Mouse (Mus musculus): Measurements from ENCODE around the gene Rab1b. TPM values are rescaled to one million over a fixed set of nuclear protein-coding genes. Genes with fewer than 3 reads are reported as not detected.
A peak's percentile ranks its signal among the peaks of the same experiment; 100 is the strongest.

The Rab1b gene
- total RNA-seq, 2 experiments from 2014 or later = 173 TPM

- DNase-seq (ENCODE audit: extremely low spot score in 1 of 2, low spot score in 1 of 2) = peak in 1 of 2 experiments; percentile 61
These were observed 33.8 kb downstream of the Rab1b start for GRCm38 (mm10) chr19:5073028-5073427.

- no peak for DNase-seq (ENCODE audit: extremely low spot score in 1 of 2, low spot score in 1 of 2)
These were observed 34.4 kb downstream of the Rab1b start for GRCm38 (mm10) chr19:5072389-5073019.

- DNase-seq (ENCODE audit: extremely low spot score in 1 of 2, low spot score in 1 of 2) = no peak
These were observed 35.1 kb downstream of the Rab1b start for GRCm38 (mm10) chr19:5071545-5072369.

DNA sequence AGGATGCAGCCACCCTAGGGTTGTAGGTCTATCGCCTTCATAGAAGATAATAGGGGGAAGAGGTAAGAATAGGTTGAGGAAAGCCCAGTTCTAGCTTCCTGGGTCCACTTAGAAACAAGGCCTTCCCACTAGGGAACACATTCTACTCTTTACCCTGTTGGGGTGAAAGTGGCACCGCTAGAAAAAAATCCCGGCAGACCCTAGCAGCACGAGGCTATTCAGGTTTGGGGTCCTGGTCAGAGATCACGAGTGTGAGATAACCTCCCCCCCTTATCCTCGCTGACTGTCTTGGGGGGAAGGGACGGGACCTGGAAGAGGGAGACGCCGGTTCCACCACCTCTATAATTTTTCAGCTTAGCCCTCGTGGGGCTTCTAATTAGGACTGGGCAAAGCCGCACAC lies 35.8 kb downstream of the Rab1b start:
- no peak for DNase-seq (ENCODE audit: extremely low spot score in 1 of 2, low spot score in 1 of 2)

DNA sequence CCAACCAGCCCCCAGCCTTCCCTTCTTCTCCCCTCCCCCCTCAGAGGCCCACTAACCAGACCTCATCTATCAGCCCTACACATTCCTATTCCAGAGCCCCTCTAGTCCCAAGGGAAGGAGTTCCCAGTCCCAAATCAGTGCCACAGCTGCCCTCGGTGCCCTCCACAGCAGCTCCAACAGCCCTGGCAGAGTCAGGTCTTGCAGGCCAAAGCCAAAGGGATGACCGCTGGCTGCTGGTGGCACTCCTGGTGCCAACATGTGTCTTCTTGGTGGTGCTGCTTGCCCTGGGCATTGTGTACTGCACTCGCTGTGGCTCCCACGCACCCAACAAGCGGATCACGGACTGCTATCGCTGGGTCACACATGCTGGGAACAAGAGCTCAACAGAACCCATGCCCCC lies 36.9 kb downstream of the Rab1b start:
- DNase-seq (ENCODE audit: extremely low spot score in 1 of 2, low spot score in 1 of 2) = no peak

GRCm38 (mm10) chr19:5069486-5069885 lies 37.4 kb downstream of the Rab1b start:
- DNase-seq (ENCODE audit: extremely low spot score in 1 of 2, low spot score in 1 of 2) = no peak

DNA sequence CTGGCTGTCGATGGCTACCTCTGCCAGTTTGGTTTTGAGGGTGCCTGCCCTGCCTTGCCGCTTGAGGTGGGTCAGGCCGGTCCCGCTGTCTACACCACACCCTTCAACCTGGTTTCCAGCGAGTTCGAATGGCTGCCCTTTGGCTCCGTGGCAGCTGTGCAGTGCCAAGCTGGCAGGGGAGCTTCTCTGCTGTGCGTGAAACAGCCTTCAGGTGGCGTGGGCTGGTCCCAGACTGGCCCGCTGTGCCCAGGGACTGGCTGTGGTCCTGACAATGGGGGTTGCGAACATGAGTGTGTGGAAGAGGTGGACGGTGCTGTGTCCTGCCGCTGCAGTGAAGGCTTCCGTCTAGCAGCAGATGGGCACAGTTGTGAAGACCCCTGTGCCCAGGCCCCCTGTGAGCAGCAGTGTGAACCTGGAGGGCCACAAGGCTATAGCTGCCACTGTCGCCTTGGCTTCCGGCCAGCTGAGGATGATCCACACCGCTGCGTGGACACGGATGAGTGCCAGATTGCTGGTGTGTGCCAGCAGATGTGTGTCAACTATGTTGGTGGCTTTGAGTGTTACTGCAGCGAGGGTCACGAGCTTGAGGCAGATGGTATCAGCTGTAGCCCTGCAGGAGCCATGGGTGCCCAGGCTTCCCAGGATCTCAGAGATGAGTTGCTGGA lies 38.2 kb downstream of the Rab1b start:
- no peak for DNase-seq (ENCODE audit: extremely low spot score in 1 of 2, low spot score in 1 of 2)

DNA sequence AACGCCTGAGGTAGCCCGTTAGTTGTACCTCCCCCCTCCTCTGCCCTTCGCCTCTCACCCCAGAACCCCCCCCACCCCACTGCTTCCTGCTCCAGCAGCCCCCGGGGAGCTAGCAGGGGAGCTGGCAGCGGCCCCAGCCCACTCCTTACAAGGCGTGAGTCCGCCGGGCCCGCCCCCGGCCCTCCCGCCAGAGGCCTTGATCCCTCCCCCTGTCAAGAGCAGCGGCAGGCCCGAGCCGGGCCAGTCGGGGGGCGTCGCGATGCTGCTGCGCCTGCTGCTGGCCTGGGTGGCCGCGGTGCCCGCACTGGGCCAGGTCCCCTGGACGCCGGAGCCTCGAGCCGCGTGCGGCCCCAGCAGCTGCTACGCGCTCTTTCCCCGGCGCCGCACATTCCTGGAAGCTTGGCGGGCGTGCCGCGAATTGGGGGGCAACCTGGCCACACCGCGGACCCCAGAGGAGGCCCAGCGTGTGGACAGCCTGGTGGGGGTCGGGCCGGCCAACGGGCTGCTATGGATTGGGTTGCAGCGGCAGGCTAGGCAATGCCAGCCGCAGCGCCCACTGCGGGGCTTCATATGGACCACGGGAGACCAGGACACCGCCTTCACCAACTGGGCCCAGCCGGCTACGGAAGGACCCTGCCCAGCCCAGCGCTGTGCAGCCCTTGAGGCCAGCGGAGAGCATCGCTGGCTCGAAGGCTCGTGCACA lies 38.9 kb downstream of the Rab1b start, which contains the start of gene Cd248:
TSS of gene Cd248 (plus strand) at position 212 of the 703 bp plus-strand sequence.
- DNase-seq (ENCODE audit: extremely low spot score in 1 of 2, low spot score in 1 of 2) = no peak

- no peak for DNase-seq (ENCODE audit: extremely low spot score in 1 of 2, low spot score in 1 of 2)
These were observed 39.7 kb downstream of the Rab1b start for GRCm38 (mm10) chr19:5067040-5067799.

- no peak for DNase-seq (ENCODE audit: extremely low spot score in 1 of 2, low spot score in 1 of 2)
These were observed 41.8 kb downstream of the Rab1b start for GRCm38 (mm10) chr19:5065104-5065503.

- no peak for DNase-seq (ENCODE audit: extremely low spot score in 1 of 2, low spot score in 1 of 2)
These were observed 44.4 kb downstream of the Rab1b start for GRCm38 (mm10) chr19:5062446-5062845.

DNA sequence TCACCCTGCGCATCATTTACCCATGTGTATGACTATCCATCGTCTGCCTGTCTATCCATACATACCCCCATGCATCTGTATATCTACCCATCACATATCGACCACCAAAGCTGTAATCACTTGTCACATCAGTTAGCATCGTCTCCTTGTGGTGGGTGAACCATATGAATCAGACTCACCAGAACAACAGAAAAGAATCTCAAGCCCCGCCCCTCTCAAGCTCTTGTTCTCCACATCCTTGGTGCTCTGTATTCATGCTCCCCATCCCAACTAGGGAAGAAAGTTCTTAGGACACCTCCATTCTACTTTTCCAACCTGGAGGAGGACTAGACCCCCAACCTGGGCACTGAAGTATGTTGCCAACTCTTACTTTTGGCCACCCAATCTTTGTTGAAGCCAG lies 44.8 kb downstream of the Rab1b start:
- no peak for DNase-seq (ENCODE audit: extremely low spot score in 1 of 2, low spot score in 1 of 2)

DNA sequence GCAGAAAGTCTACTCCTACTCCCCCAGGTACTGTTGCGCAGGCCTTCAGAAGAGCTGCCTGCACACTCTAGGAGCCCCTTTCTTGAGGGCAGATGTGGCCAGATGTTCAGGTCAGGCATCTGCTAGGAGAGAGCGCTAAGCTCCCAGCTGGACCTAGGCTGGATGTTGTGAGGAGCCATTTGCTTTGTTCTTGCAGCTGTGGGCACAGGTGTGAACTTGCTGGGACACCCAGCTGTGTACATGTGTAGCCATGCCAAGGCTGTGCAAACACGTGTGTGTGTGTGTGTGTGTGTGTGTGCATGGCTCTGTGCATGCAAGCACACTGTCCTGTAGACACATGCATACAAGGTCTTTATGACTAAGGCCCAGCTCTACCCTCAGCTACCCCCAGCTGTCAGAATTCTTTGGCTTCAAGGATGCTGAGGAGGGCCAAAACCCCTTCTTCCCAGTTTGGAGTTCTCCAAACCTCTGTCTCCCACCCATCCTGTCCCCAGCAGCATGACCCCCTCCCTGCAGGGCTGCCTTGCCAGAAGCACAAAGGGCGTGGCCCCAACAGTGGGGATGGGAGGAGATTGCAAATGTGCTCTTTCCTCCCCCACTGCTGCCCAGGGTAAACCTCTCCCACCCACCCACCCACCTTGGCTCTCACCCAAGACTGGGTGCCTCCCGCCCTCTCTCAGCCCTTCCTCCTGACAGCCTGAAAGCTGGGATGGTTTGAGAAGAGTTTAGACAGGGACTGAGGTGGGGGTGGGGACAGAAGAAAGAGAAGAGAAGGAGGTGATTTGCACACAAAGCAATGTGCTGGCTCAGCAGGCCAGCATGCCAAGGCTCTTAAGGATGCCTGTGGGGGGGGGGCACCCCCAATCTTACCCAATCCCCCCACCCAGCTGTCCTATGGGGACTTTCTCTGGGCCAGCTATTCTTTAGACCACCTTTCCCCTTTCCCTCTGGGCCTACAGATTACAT lies 46.2 kb downstream of the Rab1b start:
- DNase-seq (ENCODE audit: extremely low spot score in 1 of 2, low spot score in 1 of 2) = no peak

- no peak for DNase-seq (ENCODE audit: extremely low spot score in 1 of 2, low spot score in 1 of 2)
These were observed 47.8 kb downstream of the Rab1b start for GRCm38 (mm10) chr19:5058801-5059771.

GRCm38 (mm10) chr19:5057876-5058775 lies 48.7 kb downstream of the Rab1b start:
- no peak for DNase-seq (ENCODE audit: extremely low spot score in 1 of 2, low spot score in 1 of 2)

GRCm38 (mm10) chr19:5056251-5056650 lies 50.6 kb downstream of the Rab1b start:
- DNase-seq (ENCODE audit: extremely low spot score in 1 of 2, low spot score in 1 of 2) = peak in 1 of 2 experiments; percentile 44

- peak; percentile 41 to 70 for DNase-seq (ENCODE audit: extremely low spot score in 1 of 2, low spot score in 1 of 2)
These were observed 53.0 kb downstream of the Rab1b start for GRCm38 (mm10) chr19:5053909-5054308.

Data from layer of hippocampus, postnatal 25 days (tissue).